Mouse (Mus musculus) layer of hippocampus, adult 18-20 months (tissue): Measurements from ENCODE around the gene Epor. TPM values are rescaled to one million over a fixed set of nuclear protein-coding genes. Genes with fewer than 3 reads are reported as not detected.
A peak's percentile ranks its signal among the peaks of the same experiment; 100 is the strongest.

Experiments
- DNase-seq, 2 experiments: peaks; one replicate each; pipeline ENCODE4 v3.0.0; 2022; ENCODE audit warnings: low spot score in 2 of 2
- total RNA-seq, 2 experiments: library from RNA; stranded (reverse); gene quantifications; 2 replicates each; pipeline ENCODE4 v1.2.3; 2021

The Epor gene
- total RNA-seq, 2 experiments from 2014 or later: 9.0 to 9.1 TPM

DNA sequence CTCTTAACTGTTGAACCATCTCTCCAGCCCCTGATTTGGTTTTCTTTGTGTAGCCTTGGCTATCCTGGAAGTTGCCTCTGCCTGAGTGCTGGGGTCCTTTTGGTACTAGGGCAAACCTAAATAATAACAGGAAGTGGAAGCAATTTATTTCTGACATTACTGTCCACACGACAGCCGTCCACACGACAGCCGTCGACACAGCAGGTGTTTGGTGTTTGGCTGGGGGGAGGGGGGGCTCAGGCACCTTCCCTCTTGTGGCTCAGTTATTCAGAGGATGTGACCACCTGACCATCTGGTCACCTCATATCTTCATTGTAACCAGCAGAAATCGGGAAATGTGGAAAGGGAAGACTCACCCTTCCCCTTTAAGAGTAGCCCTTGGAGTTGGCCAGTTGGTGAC, 5.6 kb upstream of the Epor start:
- DNase-seq: no peak

DNA sequence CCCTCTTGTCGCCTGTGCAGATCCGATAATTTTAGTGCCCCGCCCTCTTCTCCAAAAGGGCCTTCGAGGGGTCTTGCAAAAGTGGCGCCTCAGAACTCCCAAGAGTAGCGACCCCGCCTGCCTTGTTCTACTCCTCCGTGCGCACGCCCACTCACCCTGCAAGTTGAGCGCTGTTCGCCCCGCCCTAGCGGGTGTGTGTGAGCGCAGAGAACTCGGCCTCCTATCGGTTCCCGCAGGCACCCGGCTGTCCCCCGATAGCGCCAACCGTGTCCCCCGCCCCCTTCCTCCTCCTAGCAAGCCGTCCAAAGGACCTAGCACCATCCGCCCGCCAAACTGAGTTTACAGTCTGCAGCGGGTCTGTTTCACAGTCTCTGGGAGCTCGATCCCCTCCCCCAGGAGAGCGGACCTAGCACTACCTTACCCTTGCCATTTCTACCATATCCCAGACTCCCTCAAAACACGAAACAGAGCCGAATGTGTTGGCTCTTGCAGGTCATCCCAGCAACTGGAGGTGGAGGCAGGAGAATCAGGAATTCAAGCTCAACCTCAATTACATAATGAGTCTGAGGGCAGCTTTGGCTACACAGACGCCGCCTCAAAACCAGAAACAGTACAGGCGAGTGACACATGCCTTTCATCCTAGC, 768 bp downstream of the Epor start:
- DNase-seq: peak; percentile 79 to 87

GRCm38 (mm10) chr9:21962010-21962409, 1.3 kb downstream of the Epor start:
- DNase-seq: no peak

DNA sequence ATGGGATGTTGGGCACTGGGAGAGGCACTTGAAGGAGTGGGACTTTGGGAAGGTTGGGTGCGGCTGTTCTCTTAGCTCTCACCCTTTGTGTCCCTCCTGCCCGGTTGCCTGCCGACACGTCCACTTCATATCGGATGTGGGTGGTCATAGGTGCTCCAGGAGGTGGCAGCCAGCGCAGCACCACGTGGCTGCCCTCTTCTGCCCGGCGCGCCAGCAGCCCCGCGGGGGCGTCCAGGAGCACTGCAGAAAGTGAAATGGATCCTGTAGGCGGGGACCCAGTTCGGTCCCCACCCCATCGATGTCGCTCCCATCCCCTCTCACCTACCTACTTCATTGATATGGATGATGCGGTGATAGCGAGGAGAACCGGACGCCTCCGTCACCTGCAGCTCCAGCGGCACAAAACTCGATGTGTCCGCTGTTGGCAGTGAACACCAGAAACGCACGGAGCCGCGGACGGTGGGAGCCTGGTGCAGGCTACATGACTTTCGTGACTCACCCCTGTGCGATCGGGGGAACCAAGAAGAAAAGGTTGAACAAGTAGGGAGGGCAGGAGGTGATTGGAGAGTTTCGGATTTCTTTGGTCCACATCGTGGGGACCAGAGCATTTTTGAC, 1.8 kb downstream of the Epor start:
- no peak for DNase-seq

DNA sequence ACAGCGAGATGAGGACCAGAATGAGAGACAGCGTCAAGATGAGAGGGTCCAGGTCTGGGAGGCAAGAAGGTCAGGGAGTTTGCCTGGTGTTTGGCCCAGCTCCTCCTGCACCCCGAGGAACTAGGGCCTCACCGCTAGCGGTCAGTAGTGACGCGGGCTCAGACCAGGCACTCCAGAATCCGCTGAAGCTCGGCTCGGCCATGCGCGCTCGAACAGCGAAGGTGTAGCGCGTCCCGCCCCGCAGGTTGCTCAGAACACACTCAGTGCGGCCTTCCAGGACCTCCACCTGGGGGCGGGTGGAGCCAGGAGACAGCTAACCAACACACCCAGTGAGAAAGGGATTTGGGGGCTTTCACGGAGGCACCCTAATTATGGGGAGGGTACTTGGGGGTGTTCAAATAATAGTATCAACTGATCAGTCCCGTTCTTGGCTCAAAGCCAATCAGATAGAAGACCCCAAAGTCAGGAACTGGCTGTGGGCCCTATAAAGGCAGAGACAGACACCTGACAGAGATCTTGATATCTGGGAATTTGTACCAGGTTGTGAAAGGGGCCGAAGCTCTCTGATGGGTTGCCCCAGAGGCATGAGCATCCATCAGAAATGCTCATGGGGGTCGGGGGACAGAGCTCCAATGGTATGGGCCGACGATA, 2.6 kb downstream of the Epor start:
- DNase-seq: no peak

DNA sequence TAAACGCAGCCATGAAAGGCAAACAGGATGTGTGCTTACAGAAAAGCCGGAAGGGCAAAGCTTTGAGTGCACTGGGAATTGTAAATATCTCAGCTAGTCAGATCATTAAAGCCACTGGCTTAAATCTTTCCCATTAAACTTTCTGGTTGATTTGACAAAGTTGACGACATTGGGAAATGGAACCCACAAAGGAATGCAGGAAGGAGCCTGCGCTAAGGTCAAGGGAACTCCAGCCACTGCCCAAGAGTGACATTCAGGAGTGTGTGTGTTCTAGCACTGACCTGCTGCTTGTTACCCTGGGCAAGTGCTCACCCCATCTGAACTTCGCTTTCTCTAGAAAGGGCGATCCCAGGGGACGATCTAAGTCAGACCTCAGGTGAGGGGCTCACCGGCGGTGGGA, 3.2 kb downstream of the Epor start:
- DNase-seq: no peak

DNA sequence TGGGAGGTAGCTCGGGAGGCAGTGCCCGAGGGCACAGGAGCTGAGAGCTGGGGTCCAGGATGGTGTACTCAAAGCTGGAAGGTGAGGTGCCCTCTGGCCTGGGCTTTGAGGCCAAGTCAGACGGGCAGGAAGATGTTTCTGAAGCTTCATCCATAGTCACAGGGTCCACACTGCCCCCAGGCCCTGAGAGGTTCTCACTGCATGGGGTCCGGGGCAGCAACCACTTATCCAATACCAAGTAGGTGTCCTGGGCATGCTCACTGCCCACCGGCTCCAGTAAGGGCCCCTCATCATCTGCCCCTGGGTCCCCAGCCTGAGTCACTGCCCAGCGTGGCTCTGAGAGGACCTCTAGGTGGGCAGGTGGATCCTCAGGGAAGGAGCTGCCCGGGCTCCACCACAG, 4.1 kb downstream of the Epor start:
- DNase-seq: no peak

GRCm38 (mm10) chr9:21958372-21958771, 4.9 kb downstream of the Epor start:
- no peak for DNase-seq

DNA sequence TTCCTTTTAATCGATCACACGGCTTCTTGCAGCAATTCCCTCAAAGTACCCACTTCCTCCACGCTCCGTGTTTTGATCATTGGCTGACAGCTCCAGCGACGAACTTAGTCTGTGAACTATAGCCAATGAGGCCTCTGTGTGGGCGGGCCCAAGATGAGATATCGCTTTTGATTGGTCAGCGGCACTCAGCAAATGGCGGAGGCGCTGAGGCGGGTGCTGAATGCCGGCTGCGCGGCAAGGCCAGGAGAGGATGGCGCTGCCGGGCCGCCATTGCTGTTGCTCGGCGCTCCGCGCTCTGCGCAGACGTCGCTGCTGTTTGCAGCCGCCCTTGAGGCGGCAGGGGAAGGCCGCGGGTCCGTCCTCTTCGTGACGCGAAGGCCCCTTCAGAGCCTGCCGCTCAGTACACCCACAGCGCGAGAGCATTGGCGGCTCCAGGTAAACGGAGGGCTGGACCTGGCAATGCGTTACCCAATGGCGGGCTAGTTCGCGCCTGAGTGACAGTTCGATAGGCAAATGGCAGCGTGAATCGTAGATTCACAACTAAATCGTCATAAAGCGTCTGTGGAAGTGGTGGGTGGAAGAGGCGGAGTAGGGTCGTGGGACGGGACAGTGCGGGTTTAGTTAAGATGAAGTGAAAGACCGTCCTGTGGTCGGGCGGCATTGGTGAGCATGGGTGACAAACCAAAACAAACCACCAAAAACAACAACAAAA, 7.6 kb downstream of the Epor start, which contains the start of gene Swsap1:
Gene Swsap1, plus strand, starts transcription at position 186 of the 712 bp plus-strand sequence.
- peak; percentile 99 to 100 for DNase-seq

GRCm38 (mm10) chr9:21955225-21955569, 8.1 kb downstream of the Epor start:
- no peak for DNase-seq

GRCm38 (mm10) chr9:21954635-21955034, 8.7 kb downstream of the Epor start:
- no peak for DNase-seq

DNA sequence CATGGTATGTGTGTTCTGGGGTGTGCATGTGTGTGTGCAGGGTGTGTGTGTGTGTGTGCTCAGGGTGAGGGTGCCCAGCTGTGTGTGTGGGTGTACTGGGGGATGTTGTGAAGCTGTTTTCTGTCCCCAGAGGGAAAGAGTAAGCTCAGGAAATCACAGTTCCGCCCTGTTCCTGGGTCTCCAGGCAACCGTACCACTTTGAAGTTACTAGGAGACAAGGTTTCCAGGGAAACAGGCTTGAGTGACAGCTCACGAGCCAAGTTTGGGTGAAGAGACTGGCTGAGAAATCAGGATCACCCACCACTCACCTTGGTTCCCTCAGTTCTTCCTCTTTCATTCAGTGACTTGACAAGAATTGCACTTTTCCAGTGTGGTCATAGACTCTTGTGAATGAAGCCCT, 9.7 kb downstream of the Epor start:
- DNase-seq: peak; percentile 69 to 76

DNA sequence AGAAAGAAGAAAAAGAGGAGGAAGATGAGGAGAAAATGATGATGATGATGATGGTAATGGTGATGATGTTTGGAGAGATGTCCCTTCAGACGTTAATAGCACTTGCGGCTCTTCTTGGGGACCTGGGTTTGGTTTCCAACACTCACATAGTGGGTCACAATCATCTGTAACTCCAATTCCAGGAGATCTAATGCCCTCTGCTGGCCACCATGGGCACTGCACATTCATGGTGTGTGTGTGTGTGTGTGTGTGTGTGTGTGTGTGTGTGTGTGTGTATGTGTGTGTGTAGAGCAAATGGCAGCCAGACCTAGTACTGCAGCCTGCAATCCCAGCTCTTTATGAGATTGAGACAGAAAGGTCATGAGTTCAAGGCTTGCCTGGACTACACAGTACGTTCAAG, 11.3 kb downstream of the Epor start:
- DNase-seq: no peak

- no peak for DNase-seq
These were observed 13.0 kb downstream of the Epor start for GRCm38 (mm10) chr9:21950322-21950721.

- DNase-seq: peak in 1 of 2 experiments; percentile 64
These were observed 14.5 kb downstream of the Epor start for GRCm38 (mm10) chr9:21948790-21949189.

DNA sequence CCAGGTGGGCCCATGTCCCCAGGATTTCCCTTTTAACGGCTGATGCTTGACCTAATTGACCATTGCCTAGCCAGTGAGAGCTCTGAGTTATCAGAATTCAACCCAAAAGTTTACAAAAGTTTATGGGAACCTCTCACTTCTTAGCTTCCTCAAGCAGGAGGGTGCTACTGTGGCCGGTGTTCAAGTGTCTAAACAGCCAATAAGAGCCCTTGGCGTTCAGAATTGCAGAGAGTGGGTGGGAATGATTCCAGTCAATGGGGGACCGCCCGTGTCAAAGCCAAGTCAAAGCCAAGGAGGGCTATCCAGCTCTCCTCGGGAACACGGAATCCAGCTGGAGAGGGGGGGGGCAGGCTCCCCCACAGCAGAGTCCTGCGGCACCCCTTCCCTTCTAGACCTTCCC, 15.2 kb downstream of the Epor start:
- DNase-seq: no peak

DNA sequence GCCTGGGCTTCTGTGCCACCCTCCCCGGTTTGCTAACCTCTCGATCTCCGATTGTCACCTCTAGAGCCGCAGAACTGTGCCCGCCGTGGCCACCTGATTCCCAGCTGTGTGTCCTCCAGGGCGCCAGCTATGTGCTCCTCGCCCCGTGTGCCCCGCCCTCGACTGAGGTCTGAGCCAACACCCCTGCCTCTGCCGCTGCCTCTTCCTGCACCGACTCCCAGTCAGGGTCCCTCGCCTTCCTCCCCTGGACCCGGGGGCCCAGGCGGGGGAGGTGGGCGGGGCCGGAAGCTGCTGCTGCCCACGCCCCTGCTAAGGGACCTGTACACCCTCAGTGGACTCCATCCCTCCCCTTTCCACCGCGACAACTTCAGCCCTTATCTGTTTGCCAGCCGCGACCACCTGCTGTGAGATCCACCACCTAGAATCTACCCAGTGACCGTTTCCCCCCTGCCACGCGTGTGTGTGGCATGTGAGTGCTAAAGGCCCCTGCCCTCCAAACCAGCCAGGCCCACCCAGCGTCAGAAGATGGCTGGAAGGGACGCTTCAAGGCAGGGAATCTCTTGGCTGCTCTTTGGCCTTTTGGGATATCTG, 15.7 kb downstream of the Epor start:
- DNase-seq: no peak

GRCm38 (mm10) chr9:21944267-21944666, 19.0 kb downstream of the Epor start:
- no peak for DNase-seq

DNA sequence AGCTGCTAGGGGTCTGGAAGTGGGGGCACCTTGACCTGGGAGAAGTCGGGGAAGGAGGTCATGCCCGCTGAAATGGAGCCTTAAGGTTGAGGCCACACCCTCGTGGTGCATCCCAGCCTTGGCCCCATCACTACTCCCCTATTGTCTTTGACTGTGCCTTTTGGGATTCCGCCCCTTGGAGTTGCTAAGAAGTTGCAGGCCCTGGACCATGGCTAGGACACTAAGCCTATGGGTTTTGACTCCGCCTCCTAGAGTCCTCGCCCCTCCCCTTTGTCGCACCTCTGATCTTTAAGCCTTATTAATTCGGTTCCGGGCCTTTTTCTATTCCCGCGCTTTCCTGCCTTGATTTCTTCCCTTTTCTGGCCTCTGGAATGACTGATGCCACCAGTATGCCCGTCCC, 19.7 kb downstream of the Epor start:
- DNase-seq: no peak

DNA sequence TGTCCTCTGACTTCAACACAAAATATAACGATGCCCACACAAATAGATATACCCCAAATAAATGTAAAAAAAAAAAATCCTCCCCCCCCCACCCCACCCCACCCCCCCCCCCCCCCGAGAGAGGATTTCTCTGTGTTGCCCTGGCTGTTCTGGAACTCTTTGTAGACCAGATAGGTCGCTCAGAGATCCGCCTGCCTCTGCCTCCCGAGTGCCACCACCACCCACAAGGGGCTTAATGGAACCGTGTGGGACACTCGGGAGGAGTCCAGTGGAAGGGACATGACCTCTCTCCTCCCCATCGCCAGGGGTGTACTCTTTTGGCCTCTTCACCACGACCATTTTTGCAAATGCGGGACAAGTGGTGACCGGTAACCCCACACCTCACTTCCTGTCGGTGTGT, 20.3 kb downstream of the Epor start:
- DNase-seq: no peak

GRCm38 (mm10) chr9:21938234-21938855, 25.0 kb downstream of the Epor start:
- peak in 1 of 2 experiments; percentile 53 for DNase-seq
